Mouse (Mus musculus) heart, adult 2 months (tissue): ENCODE measurements around the gene Ptk6. TPM values are rescaled to one million over a fixed set of nuclear protein-coding genes. Genes with fewer than 3 reads are reported as not detected.

Experiments
- DNase-seq, 2 experiments: peaks; one replicate each; pipeline ENCODE4 v3.0.0; 2021
- H3K27ac ChIP-seq: fragments of 200-600 bp; 2 replicates; pipeline ENCODE4 v1.8.1; 2022
- H3K27me3 ChIP-seq: fragments of 200-500 bp; 2 replicates; pipeline ENCODE4 v1.6.1; 2012; ENCODE audit warnings: mild to moderate bottlenecking, low read length, inconsistent platforms, mixed read lengths; ENCODE audit not compliant: control insufficient read depth, insufficient read depth
- H3K36me3 ChIP-seq: fragments of 200-500 bp; 2 replicates; pipeline ENCODE4 v1.6.1; 2012; ENCODE audit warnings: low read length, inconsistent platforms; ENCODE audit not compliant: control insufficient read depth, insufficient read depth
- H3K4me1 ChIP-seq: fragments of 200-500 bp; 2 replicates; pipeline ENCODE4 v1.6.1; 2011; ENCODE audit warnings: low read length; ENCODE audit not compliant: control insufficient read depth, insufficient read depth
- H3K4me3 ChIP-seq: fragments of 200-600 bp; 2 replicates; pipeline ENCODE4 v1.8.1; 2022
- H3K79me2 ChIP-seq: fragments of 200-500 bp; replicated peaks from 2 replicates; pipeline ENCODE4 v1.6.1; 2012; ENCODE audit warnings: mild to moderate bottlenecking, inconsistent platforms, low read length, moderate library complexity, mixed read lengths; ENCODE audit not compliant: control insufficient read depth, insufficient read depth
- H3K9ac ChIP-seq: fragments of 200-500 bp; 2 replicates; pipeline ENCODE4 v1.6.1; 2012; ENCODE audit warnings: low read depth, mild to moderate bottlenecking, control low read depth, inconsistent platforms, low read length, mixed read lengths
- CTCF ChIP-seq: fragments of 200-600 bp; IDR thresholded peaks from 2 replicates; pipeline ENCODE4 v1.8.1; 2022; ENCODE audit warnings: antibody characterized with exemption, mild to moderate bottlenecking, moderate library complexity
- EP300 ChIP-seq: fragments of 200-500 bp; IDR thresholded peaks from 2 replicates; pipeline ENCODE4 v1.6.1; 2011; ENCODE audit warnings: low read depth, low read length, control low read depth; ENCODE audit not compliant: insufficient read depth
- POLR2A ChIP-seq: fragments of 200-500 bp; IDR thresholded peaks from 2 replicates; pipeline ENCODE4 v1.6.1; 2011; ENCODE audit warnings: mild to moderate bottlenecking, low read depth, low read length, control low read depth; ENCODE audit not compliant: insufficient read depth
- WGBS: fragments of 180-500 bp; shearing (Covaris S2); methylation state at CpG from one replicate; pipeline ENCODE4 v1.1.7; 2018; 5-methylcytosine and 5-hydroxymethylcytosine counted together
- intact Hi-C: fragments of 180-260 bp; cut with DNase I; formaldehyde crosslinking; loops from one replicate; pipeline ENCODE4 v1.15.1; 2025
- polyA plus RNA-seq: library from polyadenylated mRNA; depleted of rRNA; stranded (reverse); fragments of >200 nt; gene quantifications from 2 replicates; pipeline ENCODE4 v1.2.3, GENCODE M21; 2012
- total RNA-seq, 2 experiments: library from RNA; stranded (reverse); gene quantifications; 2 replicates each; pipeline ENCODE4 v1.2.3; 2021

Gene Ptk6
- total and polyA plus RNA-seq, 3 experiments = 0.07 TPM; not detected in 2

GRCm38 (mm10) chr2:181157716-181158302 lies 44.8 kb downstream of the Ptk6 start:
- peaks cover 3% of the 10 kb centered on the region; the same call in 1 of the 2 replicates for H3K27me3 ChIP-seq
- intact Hi-C loops = loop anchor here (10.0 kb wide), 1 partner anchor 437 kb away; the partner anchor contains the start of genes Prpf6, Samd10 and Zfp512b
- 56% methylated on average over 6 of the region's 6 CpGs for WGBS
- DNase-seq = peak; percentile 49 to 62
- no peak overlapping the region; the same call in 1 of the 2 replicates for H3K4me3 ChIP-seq
- no peak overlapping the region for H3K9ac ChIP-seq
- peak overlapping the region; percentile 96 for H3K27ac ChIP-seq
- H3K36me3 ChIP-seq = no peaks in the 10 kb centered on the region
- no peaks in the 10 kb centered on the region for H3K79me2 ChIP-seq
- no peak for TF ChIP-seq CTCF
- peak; percentile 46; the same call in 1 of the 2 replicates for TF ChIP-seq POLR2A
- H3K4me1 ChIP-seq = peaks cover 15% of the 10 kb centered on the region

- WGBS = 68% methylated on average over 4 of the region's 4 CpGs
- intact Hi-C loops = loop anchor here (10.0 kb wide), 1 partner anchor 438 kb away; the partner anchor contains the start of genes Prpf6, Samd10 and Zfp512b
- DNase-seq = peak; percentile 21 to 47
- Histone ChIP-seq H3K4me1 (peaks cover 15% of the 10 kb centered on the region), H3K27me3 (peaks cover 3% of the 10 kb centered on the region; the same call in 1 of the 2 replicates), H3K79me2 (no peaks in the 10 kb centered on the region), H3K36me3 (no peaks in the 10 kb centered on the region), H3K27ac (peak overlapping the region; percentile 96), H3K4me3 (peak overlapping the region; percentile 61), H3K9ac (no peak overlapping the region; the same call in 1 of the 2 replicates)
- TF ChIP-seq EP300 = no peak
- TF ChIP-seq CTCF = no peak
Measured at GRCm38 (mm10) chr2:181157180-181157579, 45.4 kb downstream of the Ptk6 start.

- Histone ChIP-seq H3K4me3 (peak within 1 kb of the TSS; percentile 61), H3K4me1 (peaks cover 16% of the 10 kb centered on the region), H3K79me2 (no peaks in the 10 kb centered on the region), H3K36me3 (peaks cover 5% of the 10 kb centered on the region; the same call in 1 of the 2 replicates), H3K9ac (peak within 1 kb of the TSS; percentile 92), H3K27me3 (peaks cover 3% of the 10 kb centered on the region; the same call in 1 of the 2 replicates), H3K27ac (peak within 1 kb of the TSS; percentile 96)
- intact Hi-C loops = loop anchor here (10.0 kb wide), 1 partner anchor 438 kb away; the partner anchor contains the start of genes Prpf6, Samd10 and Zfp512b
- DNase-seq = peak; percentile 72 to 74
- peak; percentile 74 for TF ChIP-seq POLR2A
- TF ChIP-seq CTCF = peak; percentile 49
- no peak for TF ChIP-seq EP300
- WGBS = 4% methylated on average over 55 of the region's 55 CpGs
Measured at GRCm38 (mm10) chr2:181156248-181157121, 46.1 kb downstream of the Ptk6 start, which contains the start of gene Eef1a2. Gene Eef1a2, minus strand, starts transcription at chr2:181157014.

- Histone ChIP-seq H3K27me3 (peaks cover 3% of the 10 kb centered on the region; the same call in 1 of the 2 replicates), H3K4me3 (peak overlapping the region; percentile 61), H3K27ac (peak overlapping the region; percentile 96), H3K36me3 (peaks cover 6% of the 10 kb centered on the region; the same call in 1 of the 2 replicates), H3K4me1 (peaks cover 17% of the 10 kb centered on the region), H3K9ac (peak overlapping the region; percentile 92), H3K79me2 (no peaks in the 10 kb centered on the region)
- 54% methylated on average over 4 of the region's 4 CpGs for WGBS
- intact Hi-C loops = loop anchor here (10.0 kb wide), 1 partner anchor 439 kb away; the partner anchor contains the start of genes Prpf6, Samd10 and Zfp512b
- TF ChIP-seq POLR2A (no peak; the same call in 1 of the 2 replicates), CTCF (no peak), EP300 (no peak)
- DNase-seq = peak; percentile 53 to 63
Measured at GRCm38 (mm10) chr2:181155801-181156200, 46.8 kb downstream of the Ptk6 start.

GRCm38 (mm10) chr2:181154831-181155415 lies 47.7 kb downstream of the Ptk6 start:
- peak overlapping the region; percentile 96 for H3K27ac ChIP-seq
- WGBS = 51% methylated on average over 8 of the region's 8 CpGs
- H3K4me3 ChIP-seq = peak overlapping the region; percentile 61
- DNase-seq = peak in 1 of 2 experiments; percentile 51
- peak overlapping the region; percentile 11 for H3K9ac ChIP-seq
- peaks cover 3% of the 10 kb centered on the region; the same call in 1 of the 2 replicates for H3K27me3 ChIP-seq
- TF ChIP-seq POLR2A (no peak), CTCF (no peak), EP300 (no peak)
- no peaks in the 10 kb centered on the region for H3K79me2 ChIP-seq
- peaks cover 15% of the 10 kb centered on the region for H3K4me1 ChIP-seq
- H3K36me3 ChIP-seq = peaks cover 6% of the 10 kb centered on the region; the same call in 1 of the 2 replicates
- intact Hi-C loops = loop anchor here (10.0 kb wide), 1 partner anchor 440 kb away; the partner anchor contains the start of genes Prpf6, Samd10 and Zfp512b
